Comparison of ENCODE assay signal across 18 mouse cellular contexts in the genomic region with DNA sequence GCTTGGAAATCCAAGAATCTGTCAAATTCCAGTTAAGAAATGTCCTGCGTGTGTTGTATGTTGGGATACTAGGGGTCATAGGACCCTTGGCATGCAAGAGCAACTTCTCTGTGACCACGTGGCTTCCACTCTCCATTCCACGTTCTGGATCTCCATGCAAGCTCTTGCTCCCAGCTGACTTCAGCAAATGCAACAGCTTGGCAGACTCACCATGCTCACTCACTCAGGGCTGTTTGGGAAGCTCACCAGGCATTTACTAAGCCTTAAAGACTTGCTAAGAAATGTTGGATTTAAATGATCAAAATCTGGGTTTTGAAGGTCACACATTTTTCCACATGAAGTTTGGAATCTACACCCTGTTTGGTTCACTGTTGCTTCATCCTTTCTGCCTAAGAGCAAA.
A peak's percentile ranks its signal among the peaks of the same experiment; 100 is the strongest.
DNase-seq lines count a peak whose midpoint lies in the region; ATAC-seq and TF ChIP-seq lines count a peak whose summit lies in the region.
"Had no signal": no experiment of that assay in that cellular context is flagged by ENCODE, and none has a peak within 500 bp of the region (broad histone marks: within the 10 kb centered on the region; RNA-seq: fewer than 3 reads in every experiment).

No protein-coding gene starts in this region.

- H3K9me3 ChIP-seq in lung, postnatal 0 days (ENCODE audit: low read length), result no peaks in the 10 kb centered on the region
- no peaks in the 10 kb centered on the region for H3K9me3 ChIP-seq in intestine, embryonic 16.5 days (ENCODE audit: control insufficient read depth, low read length)
- H3K9me3 ChIP-seq: embryonic facial prominence, embryonic 13.5 days; forebrain, embryonic 12.5 days; heart, embryonic 13.5 days; hindbrain, embryonic 15.5 days had no signal

- no peak overlapping the region for H3K4me2 ChIP-seq in lung, postnatal 0 days (replicated peaks; ENCODE audit: low read depth, low read length)
- H3K4me2 ChIP-seq in intestine, embryonic 16.5 days (ENCODE audit: low read depth, low read length), result no peak overlapping the region
- H3K4me2 ChIP-seq: embryonic facial prominence, embryonic 13.5 days; forebrain, embryonic 12.5 days; heart, embryonic 13.5 days; hindbrain, embryonic 15.5 days had no signal

- no peak overlapping the region for H3K4me3 ChIP-seq in brown adipose tissue, adult 24 weeks (ENCODE audit: insufficient read depth, low read depth, low read length)
- no peak overlapping the region for H3K4me3 ChIP-seq in lung, postnatal 0 days (ENCODE audit: low read depth, low read length)
- H3K4me3 ChIP-seq in intestine, embryonic 16.5 days (ENCODE audit: low read length), result no peak overlapping the region
- H3K4me3 ChIP-seq: embryonic facial prominence, embryonic 13.5 days; forebrain, embryonic 12.5 days; heart, embryonic 13.5 days; hindbrain, embryonic 15.5 days had no signal

- DNase-seq in adrenal gland, postnatal 14 days, result peak; percentile 21
- no peak for DNase-seq in adrenal gland, adult 18-20 months (ENCODE audit: low spot score in 2 of 2)
- peak; percentile 87 for DNase-seq in lung, postnatal 0 days (ENCODE audit: low spot score)
- peak; percentile 47 for DNase-seq in lung, postnatal 36 days
- no peak for DNase-seq in thymus, postnatal 10 days (ENCODE audit: low spot score in 2 of 2)
- DNase-seq: cerebellum, adult 11-12 months; cerebellum, adult 9-11 months; cerebellum, postnatal 36 days; gastrocnemius, postnatal 14 days; heart, postnatal 36 days had no signal

- no peak for TF ChIP-seq EP300 in lung, postnatal 0 days (IDR thresholded peaks at IDR 0.05)

- no peak for TF ChIP-seq CTCF in lung, postnatal 0 days (IDR thresholded peaks at IDR 0.05)

- WGBS in lung, postnatal 0 days, result 75% methylated on average over 3 of the region's 3 CpGs
- WGBS in intestine, embryonic 16.5 days, result 77% methylated on average over 3 of the region's 3 CpGs

- H3K9ac ChIP-seq in lung, postnatal 0 days (replicated peaks; ENCODE audit: low read depth), result no peak overlapping the region
- no peak overlapping the region for H3K9ac ChIP-seq in intestine, embryonic 16.5 days (ENCODE audit: low read depth, low read length)
- H3K9ac ChIP-seq: embryonic facial prominence, embryonic 13.5 days; forebrain, embryonic 12.5 days; heart, embryonic 13.5 days; hindbrain, embryonic 15.5 days had no signal

- H3K36me3 ChIP-seq in lung, postnatal 0 days (ENCODE audit: insufficient read depth, low read length), result no peaks in the 10 kb centered on the region
- H3K36me3 ChIP-seq in intestine, embryonic 16.5 days (ENCODE audit: control insufficient read depth, insufficient read depth, low read length), result no peaks in the 10 kb centered on the region
- H3K36me3 ChIP-seq: embryonic facial prominence, embryonic 13.5 days; forebrain, embryonic 12.5 days; heart, embryonic 13.5 days; hindbrain, embryonic 15.5 days had no signal

- H3K4me1 ChIP-seq in brown adipose tissue, adult 24 weeks (ENCODE audit: control insufficient read depth, insufficient read depth, insufficient read length, low read length), result no peaks in the 10 kb centered on the region
- H3K4me1 ChIP-seq in lung, postnatal 0 days (ENCODE audit: insufficient read depth, low read depth, low read length), result no peaks in the 10 kb centered on the region
- H3K4me1 ChIP-seq in intestine, embryonic 16.5 days (ENCODE audit: control insufficient read depth, insufficient read depth, low read length), result no peaks in the 10 kb centered on the region
- H3K4me1 ChIP-seq: embryonic facial prominence, embryonic 13.5 days; forebrain, embryonic 12.5 days; hindbrain, embryonic 15.5 days had no signal

- H3K27me3 ChIP-seq in lung, postnatal 0 days (replicated peaks; ENCODE audit: insufficient read depth, low read length), result no peaks in the 10 kb centered on the region
- H3K27me3 ChIP-seq in intestine, embryonic 16.5 days (replicated peaks; ENCODE audit: control insufficient read depth, insufficient read depth, low read length), result no peaks in the 10 kb centered on the region; the same call in 1 of the 2 replicates
- H3K27me3 ChIP-seq: forebrain, embryonic 12.5 days; hindbrain, embryonic 15.5 days had no signal

- peak; percentile 94 for ATAC-seq in lung, postnatal 0 days
- no peak for ATAC-seq in intestine, embryonic 16.5 days
- ATAC-seq in megakaryocyte, adult 5-6 weeks (ENCODE audit: poor library complexity, severe bottlenecking), result no peak
- ATAC-seq: forebrain, embryonic 16.5 days had no signal

- 0 out of 2 replicates have a peak overlapping the region, but pooled peaks have one; percentile 24 for H3K27ac ChIP-seq in brown adipose tissue, adult 24 weeks (replicated peaks; ENCODE audit: low read depth, low read length)
- peak overlapping the region; percentile 40; the same call in 1 of the 2 replicates for H3K27ac ChIP-seq in lung, postnatal 0 days (ENCODE audit: low read length)
- no peak overlapping the region for H3K27ac ChIP-seq in intestine, embryonic 16.5 days (ENCODE audit: low read length)
- H3K27ac ChIP-seq: embryonic facial prominence, embryonic 13.5 days; forebrain, embryonic 12.5 days; heart, embryonic 13.5 days; hindbrain, embryonic 15.5 days had no signal

Comparison
In these comparisons a context has a peak if more than half of its experiments do, and no peak if none do; other contexts are left out.
1. DNase-seq: peak in adrenal gland, postnatal 14 days (single experiment), lung, postnatal 0 days (single experiment) and lung, postnatal 36 days (single experiment); none in adrenal gland, adult 18-20 months (0 of 2) and thymus, postnatal 10 days (0 of 2).